Mouse (Mus musculus) cortical plate, adult 2 months (tissue): Measurements from ENCODE around the gene Slc34a3.

Experiments used
- CTCF ChIP-seq: fragments of 200-500 bp; IDR thresholded peaks from 2 replicates; pipeline ENCODE4 v1.5.1; 2011; ENCODE audit warnings: mild to moderate bottlenecking, control low read depth, low read length; ENCODE audit not compliant: insufficient read depth; ENCODE audit errors: extremely low read depth
- POLR2A ChIP-seq: fragments of 200-500 bp; IDR thresholded peaks from 2 replicates; pipeline ENCODE4 v1.6.1; 2011; ENCODE audit warnings: mild to moderate bottlenecking, low read length, control low read depth; ENCODE audit not compliant: insufficient read depth; ENCODE audit errors: extremely low read depth

- TF ChIP-seq POLR2A: peak; percentile 60; the same call in 1 of the 2 replicates
- no peak for TF ChIP-seq CTCF
Observed at GRCm38 (mm10) chr2:25211121-25211670, 23.0 kb downstream of the Slc34a3 start, which contains the start of gene Nelfb.
